8 mouse cellular contexts compared by ENCODE assay signal in the genomic region with DNA sequence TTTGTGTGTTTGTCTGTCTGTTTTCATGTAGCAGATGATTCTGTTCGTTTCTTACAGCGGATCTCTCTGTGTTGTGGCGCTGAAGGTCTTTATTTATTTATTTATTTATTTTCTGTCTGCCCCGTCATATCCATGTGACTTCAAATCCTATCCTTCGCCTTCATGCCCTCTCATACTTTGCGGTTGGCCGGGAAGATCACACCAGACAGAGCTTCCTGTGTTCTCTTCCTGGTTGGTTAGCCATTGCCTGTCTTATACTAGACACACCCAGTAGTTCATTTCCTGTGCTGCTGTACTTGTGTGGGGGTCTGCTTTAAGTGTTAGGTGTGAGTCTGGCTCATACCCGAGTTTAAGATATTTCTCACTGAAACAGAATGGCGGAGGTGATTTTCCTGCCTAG. TPM values are rescaled to one million over a fixed set of nuclear protein-coding genes. Genes with fewer than 3 reads are reported as not detected.
DNase-seq lines count a peak whose midpoint lies in the region; ATAC-seq and TF ChIP-seq lines count a peak whose summit lies in the region.

No protein-coding gene starts in this region.

- intact Hi-C loops in left cerebral cortex, postnatal 10 days (cut with DNase I) = loop anchor here (2.0 kb wide), 1 partner anchor 40 kb away; no protein-coding TSS in a partner anchor

- no peak for TF ChIP-seq EP300 in lung, postnatal 0 days (IDR thresholded peaks at IDR 0.05)

- peak overlapping the region; percentile 88 for H3K9ac ChIP-seq in kidney, embryonic 15.5 days
- H3K9ac ChIP-seq in hindbrain, embryonic 12.5 days = peak overlapping the region; percentile 91
- peak overlapping the region; percentile 64; the same call in 1 of the 2 replicates for H3K9ac ChIP-seq in lung, postnatal 0 days (replicated peaks; ENCODE audit: low read depth)
- H3K9ac ChIP-seq in stomach, embryonic 15.5 days = peak overlapping the region; percentile 77; the same call in 1 of the 2 replicates

- H3K36me3 ChIP-seq in kidney, embryonic 15.5 days = peaks cover 46% of the 10 kb centered on the region
- peaks cover 44% of the 10 kb centered on the region for H3K36me3 ChIP-seq in hindbrain, embryonic 12.5 days
- H3K36me3 ChIP-seq in lung, postnatal 0 days (ENCODE audit: insufficient read depth, low read length) = peaks cover 21% of the 10 kb centered on the region; the same call in 1 of the 2 replicates
- peaks cover 23% of the 10 kb centered on the region for H3K36me3 ChIP-seq in stomach, embryonic 15.5 days

- TF ChIP-seq CTCF in lung, postnatal 0 days (IDR thresholded peaks at IDR 0.05) = no peak

- peak overlapping the region; percentile 70 for H3K4me2 ChIP-seq in kidney, embryonic 15.5 days
- H3K4me2 ChIP-seq in hindbrain, embryonic 12.5 days (replicated peaks) = peak overlapping the region; percentile 70
- H3K4me2 ChIP-seq in lung, postnatal 0 days (replicated peaks; ENCODE audit: low read depth, low read length) = peak overlapping the region; percentile 76
- H3K4me2 ChIP-seq in stomach, embryonic 15.5 days = peak overlapping the region; percentile 71

- 15% methylated on average over 9 of the region's 9 CpGs for WGBS in kidney, embryonic 15.5 days
- WGBS in hindbrain, embryonic 12.5 days = 24% methylated on average over 9 of the region's 9 CpGs
- WGBS in lung, postnatal 0 days = 14% methylated on average over 9 of the region's 9 CpGs
- WGBS in stomach, embryonic 15.5 days = 16% methylated on average over 9 of the region's 9 CpGs

- peaks cover 18% of the 10 kb centered on the region for H3K4me1 ChIP-seq in kidney, embryonic 15.5 days
- H3K4me1 ChIP-seq in brown adipose tissue, adult 24 weeks (ENCODE audit: control insufficient read depth, insufficient read depth, insufficient read length, low read length) = peaks cover 6% of the 10 kb centered on the region; the same call in 1 of the 2 replicates
- peaks cover 6% of the 10 kb centered on the region for H3K4me1 ChIP-seq in hindbrain, embryonic 12.5 days
- no peaks in the 10 kb centered on the region; the same call in 1 of the 2 replicates for H3K4me1 ChIP-seq in lung, postnatal 0 days (ENCODE audit: insufficient read depth, low read depth, low read length)
- H3K4me1 ChIP-seq in stomach, embryonic 15.5 days = peaks cover 8% of the 10 kb centered on the region

- no peak for ATAC-seq in kidney, embryonic 15.5 days (replicated peaks; ENCODE audit: low FRiP score)
- ATAC-seq in hindbrain, embryonic 12.5 days (ENCODE audit: low FRiP score) = no peak
- ATAC-seq in lung, postnatal 0 days = peak; percentile 51
- ATAC-seq in stomach, embryonic 15.5 days (ENCODE audit: insufficient read depth, low FRiP score, low read depth) = no peak

- peak overlapping the region; percentile 83 for H3K4me3 ChIP-seq in kidney, embryonic 15.5 days (replicated peaks)
- H3K4me3 ChIP-seq in brown adipose tissue, adult 24 weeks (ENCODE audit: insufficient read depth, low read depth, low read length) = peak overlapping the region; percentile 93
- peak overlapping the region; percentile 79 for H3K4me3 ChIP-seq in hindbrain, embryonic 12.5 days
- peak overlapping the region; percentile 83 for H3K4me3 ChIP-seq in lung, postnatal 0 days (ENCODE audit: low read depth, low read length)
- H3K4me3 ChIP-seq in stomach, embryonic 15.5 days (replicated peaks) = peak overlapping the region; percentile 95

- no peaks in the 10 kb centered on the region for H3K27me3 ChIP-seq in kidney, embryonic 15.5 days
- H3K27me3 ChIP-seq in hindbrain, embryonic 12.5 days = no peaks in the 10 kb centered on the region
- H3K27me3 ChIP-seq in lung, postnatal 0 days (replicated peaks; ENCODE audit: insufficient read depth, low read length) = no peaks in the 10 kb centered on the region
- H3K27me3 ChIP-seq in stomach, embryonic 15.5 days (replicated peaks) = no peaks in the 10 kb centered on the region

- DNase-seq in kidney, postnatal 25 days = no peak
- DNase-seq in lung, postnatal 0 days (ENCODE audit: low spot score) = peak; percentile 65
- DNase-seq in left cerebral cortex, postnatal 10 days (ENCODE audit: extremely low spot score in 1 of 2, low spot score in 2 of 2) = no peak
- no peak for DNase-seq in left cerebral cortex, adult 18-20 months (ENCODE audit: low spot score in 2 of 2)

- H3K27ac ChIP-seq in kidney, embryonic 15.5 days = no peak overlapping the region
- 0 out of 2 replicates have a peak overlapping the region, but pooled peaks have one; percentile 20 for H3K27ac ChIP-seq in brown adipose tissue, adult 24 weeks (replicated peaks; ENCODE audit: low read depth, low read length)
- peak overlapping the region; percentile 72; the same call in 1 of the 2 replicates for H3K27ac ChIP-seq in hindbrain, embryonic 12.5 days
- H3K27ac ChIP-seq in lung, postnatal 0 days (ENCODE audit: low read length) = no peak overlapping the region
- H3K27ac ChIP-seq in stomach, embryonic 15.5 days = no peak overlapping the region

- H3K9me3 ChIP-seq in kidney, embryonic 15.5 days (replicated peaks) = no peaks in the 10 kb centered on the region
- H3K9me3 ChIP-seq in hindbrain, embryonic 12.5 days (replicated peaks) = no peaks in the 10 kb centered on the region
- H3K9me3 ChIP-seq in lung, postnatal 0 days (ENCODE audit: low read length) = no peaks in the 10 kb centered on the region
- H3K9me3 ChIP-seq in stomach, embryonic 15.5 days = no peaks in the 10 kb centered on the region

RNA-seq across cellular contexts. Expression of gene B4galt7, which starts 1.0 kb away (rescaled TPM):
- polyA plus RNA-seq in kidney, embryonic 15.5 days (2015; fragmentation: Nextera tagmentation; extraction: Ambion mirVana) = 25.9 and 28.9 TPM in 2 replicates
- 5.9 and 8.2 TPM in 2 replicates for polyA plus RNA-seq in brown adipose tissue, adult 24 weeks (2012; ENCODE audit: insufficient read depth, insufficient read length, missing spikeins)
- polyA plus RNA-seq in hindbrain, embryonic 12.5 days (2016; fragmentation: Nextera tagmentation; extraction: Ambion mirVana) = 42.5 and 43.4 TPM in 2 replicates
- polyA plus RNA-seq in lung, postnatal 0 days (2015; fragmentation: Nextera tagmentation; extraction: Ambion mirVana) = 20.6 and 22.1 TPM in 2 replicates
- polyA plus RNA-seq in stomach, embryonic 15.5 days (2015; fragmentation: Nextera tagmentation; extraction: Ambion mirVana) = 24.6 and 26.3 TPM in 2 replicates
- total RNA-seq in left cerebral cortex, postnatal 10 days (2021) = 10 to 100 TPM; 24.9 to 25.5 TPM
- 10 to 100 TPM; 27.2 TPM for total RNA-seq in left cerebral cortex, adult 18-20 months (2021)

RNA-seq across cellular contexts. Expression of gene Caml, which starts 22.1 kb away (rescaled TPM):
- polyA plus RNA-seq in kidney, embryonic 15.5 days (2015; fragmentation: Nextera tagmentation; extraction: Ambion mirVana) = 55.2 and 60.7 TPM in 2 replicates
- polyA plus RNA-seq in brown adipose tissue, adult 24 weeks (2012; ENCODE audit: insufficient read depth, insufficient read length, missing spikeins) = 16.6 and 19.3 TPM in 2 replicates
- 74.1 and 75.9 TPM in 2 replicates for polyA plus RNA-seq in hindbrain, embryonic 12.5 days (2016; fragmentation: Nextera tagmentation; extraction: Ambion mirVana)
- polyA plus RNA-seq in lung, postnatal 0 days (2015; fragmentation: Nextera tagmentation; extraction: Ambion mirVana) = 47.4 and 50.4 TPM in 2 replicates
- polyA plus RNA-seq in stomach, embryonic 15.5 days (2015; fragmentation: Nextera tagmentation; extraction: Ambion mirVana) = 49.2 and 53.0 TPM in 2 replicates
- total RNA-seq in left cerebral cortex, postnatal 10 days (2021) = 10 to 100 TPM; 53.7 to 55.3 TPM
- total RNA-seq in left cerebral cortex, adult 18-20 months (2021) = 10 to 100 TPM; 37.1 to 43.7 TPM

RNA-seq across cellular contexts. Expression of gene Tmed9, which starts 27.1 kb away (rescaled TPM):
- 160 and 246 TPM in 2 replicates for polyA plus RNA-seq in kidney, embryonic 15.5 days (2015; fragmentation: Nextera tagmentation; extraction: Ambion mirVana)
- polyA plus RNA-seq in brown adipose tissue, adult 24 weeks (2012; ENCODE audit: insufficient read depth, insufficient read length, missing spikeins) = 34.0 and 61.2 TPM in 2 replicates
- polyA plus RNA-seq in hindbrain, embryonic 12.5 days (2016; fragmentation: Nextera tagmentation; extraction: Ambion mirVana) = 113 and 128 TPM in 2 replicates
- polyA plus RNA-seq in lung, postnatal 0 days (2015; fragmentation: Nextera tagmentation; extraction: Ambion mirVana) = 112 and 113 TPM in 2 replicates
- polyA plus RNA-seq in stomach, embryonic 15.5 days (2015; fragmentation: Nextera tagmentation; extraction: Ambion mirVana) = 150 and 156 TPM in 2 replicates
- 100 to 1,000 TPM; 118 to 120 TPM for total RNA-seq in left cerebral cortex, postnatal 10 days (2021)
- total RNA-seq in left cerebral cortex, adult 18-20 months (2021) = 100 to 1,000 TPM; 133 to 142 TPM

RNA-seq across cellular contexts. Expression of gene Fam193b, which starts 29.7 kb away (rescaled TPM):
- 35.1 and 43.2 TPM in 2 replicates for polyA plus RNA-seq in kidney, embryonic 15.5 days (2015; fragmentation: Nextera tagmentation; extraction: Ambion mirVana)
- 4.4 and 9.7 TPM in 2 replicates for polyA plus RNA-seq in brown adipose tissue, adult 24 weeks (2012; ENCODE audit: insufficient read depth, insufficient read length, missing spikeins)
- polyA plus RNA-seq in hindbrain, embryonic 12.5 days (2016; fragmentation: Nextera tagmentation; extraction: Ambion mirVana) = 67.4 and 71.9 TPM in 2 replicates
- polyA plus RNA-seq in lung, postnatal 0 days (2015; fragmentation: Nextera tagmentation; extraction: Ambion mirVana) = 23.1 and 27.4 TPM in 2 replicates
- polyA plus RNA-seq in stomach, embryonic 15.5 days (2015; fragmentation: Nextera tagmentation; extraction: Ambion mirVana) = 29.1 and 32.1 TPM in 2 replicates
- total RNA-seq in left cerebral cortex, postnatal 10 days (2021) = 10 to 100 TPM; 65.8 to 67.6 TPM
- 10 to 100 TPM; 77.0 to 81.8 TPM for total RNA-seq in left cerebral cortex, adult 18-20 months (2021)

RNA-seq across cellular contexts. Expression of gene Ddx46, which starts 34.2 kb away (rescaled TPM):
- 38.0 and 38.7 TPM in 2 replicates for polyA plus RNA-seq in kidney, embryonic 15.5 days (2015; fragmentation: Nextera tagmentation; extraction: Ambion mirVana)
- polyA plus RNA-seq in brown adipose tissue, adult 24 weeks (2012; ENCODE audit: insufficient read depth, insufficient read length, missing spikeins) = 16.4 and 21.2 TPM in 2 replicates
- polyA plus RNA-seq in hindbrain, embryonic 12.5 days (2016; fragmentation: Nextera tagmentation; extraction: Ambion mirVana) = 41.1 and 41.2 TPM in 2 replicates
- 18.1 and 18.2 TPM in 2 replicates for polyA plus RNA-seq in lung, postnatal 0 days (2015; fragmentation: Nextera tagmentation; extraction: Ambion mirVana)
- polyA plus RNA-seq in stomach, embryonic 15.5 days (2015; fragmentation: Nextera tagmentation; extraction: Ambion mirVana) = 31.6 and 33.5 TPM in 2 replicates
- total RNA-seq in left cerebral cortex, postnatal 10 days (2021) = 10 to 100 TPM; 44.2 to 45.2 TPM
- total RNA-seq in left cerebral cortex, adult 18-20 months (2021) = 10 to 100 TPM; 40.3 to 45.4 TPM

Comparison
In these comparisons a context has a peak if more than half of its experiments do, and no peak if none do; other contexts are left out.
1. H3K27ac ChIP-seq: peak in brown adipose tissue, adult 24 weeks (single experiment) and hindbrain, embryonic 12.5 days (single experiment); none in kidney, embryonic 15.5 days (single experiment), lung, postnatal 0 days (single experiment) and stomach, embryonic 15.5 days (single experiment).
2. Peak in every context shown above with its lines, with median percentiles within 50 percentile points of each other: H3K4me2 ChIP-seq, H3K4me3 ChIP-seq and H3K9ac ChIP-seq.